32 mouse cellular contexts compared by ENCODE assay signal in the genomic region with DNA sequence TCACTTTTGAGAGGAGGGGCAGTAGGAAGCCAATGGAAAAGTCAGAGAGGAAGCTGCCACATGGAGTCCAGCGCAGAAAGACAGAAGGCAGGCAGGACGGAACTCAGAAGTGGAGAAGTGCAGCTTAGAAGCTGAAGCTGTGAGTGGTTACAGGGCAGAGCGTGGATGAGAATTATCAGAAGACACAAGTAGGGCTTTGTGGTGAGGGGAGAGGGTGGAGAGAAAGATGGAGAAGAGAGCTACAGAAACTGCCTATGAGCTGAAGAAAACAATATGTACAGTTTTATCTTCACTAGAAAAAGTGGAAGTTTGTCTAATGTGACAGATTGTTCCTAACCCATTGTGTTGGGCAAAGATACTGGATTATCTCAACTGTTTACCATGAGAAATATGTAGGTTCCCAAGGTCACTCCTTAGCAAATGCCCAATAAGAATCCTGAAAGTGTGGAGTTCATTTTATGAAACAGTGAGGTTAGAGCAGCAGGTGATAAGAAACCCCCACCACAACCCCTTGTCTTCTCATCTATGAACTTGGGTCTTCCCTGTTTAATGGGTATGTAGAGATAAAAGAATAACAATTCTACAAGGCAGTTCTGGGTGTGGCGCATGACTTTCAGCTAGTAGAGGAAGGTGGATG.
A peak's percentile ranks its signal among the peaks of the same experiment; 100 is the strongest.
DNase-seq lines count a peak whose midpoint lies in the region; ATAC-seq and TF ChIP-seq lines count a peak whose summit lies in the region.
"Had no signal": no experiment of that assay in that cellular context is flagged by ENCODE, and none has a peak within 500 bp of the region (broad histone marks: within the 10 kb centered on the region; RNA-seq: fewer than 3 reads in every experiment).

No protein-coding gene starts in this region.

- peak; percentile 8 for TF ChIP-seq RAD21 in MEL (IDR thresholded peaks at IDR 0.05; ENCODE audit: low read depth, low read length)

- H3K79me2 ChIP-seq in MEL (ENCODE audit: control insufficient read depth, insufficient read depth, low read length, poor library complexity): no peaks in the 10 kb centered on the region; the same call in 1 of the 2 replicates

- H3K27ac ChIP-seq in liver, embryonic 11.5 days (ENCODE audit: low read depth, low read length): peak overlapping the region; percentile 76
- H3K27ac ChIP-seq in MEL (ENCODE audit: control insufficient read depth, low read depth, low read length): peak overlapping the region; percentile 100
- peak overlapping the region; percentile 83 for H3K27ac ChIP-seq in liver, embryonic 12.5 days
- H3K27ac ChIP-seq in liver, postnatal 0 days (ENCODE audit: low read depth): peak overlapping the region; percentile 48; the same call in 1 of the 2 replicates
- no peak overlapping the region for H3K27ac ChIP-seq in forebrain, embryonic 15.5 days (replicated peaks)
- H3K27ac ChIP-seq: forebrain, embryonic 12.5 days; hindbrain, embryonic 13.5 days; left cerebral cortex, adult 2 months; limb, embryonic 12.5 days; neural tube, embryonic 13.5 days had no signal

- DNase-seq in liver, embryonic 11.5 days (ENCODE audit: low spot score): peak; percentile 35
- DNase-seq in liver (no peak), MEL (ENCODE audit: low read depth, low spot score) (peak; percentile 97)
- DNase-seq in liver, postnatal 0 days: no peak
- DNase-seq in adrenal gland, postnatal 10 days: no peak
- no peak for DNase-seq in adrenal gland, adult 18-20 months (ENCODE audit: low spot score in 2 of 2)
- DNase-seq: adrenal gland, postnatal 14 days; cerebellum, adult 11-12 months; cerebellum, postnatal 10 days; gastrocnemius, postnatal 14 days; heart, adult 18-20 months; heart, postnatal 4 days; kidney, adult 9 months; kidney, postnatal 14 days; layer of hippocampus, adult 9-11 months; lung, adult 18-20 months; lung, postnatal 4 days; thymus, postnatal 25 days had no signal

- H3K9me3 ChIP-seq in liver, embryonic 11.5 days (ENCODE audit: control insufficient read depth, low read length): 0 out of 2 replicates have a peak, but pooled peaks cover 3% of the 10 kb centered on the region
- H3K9me3 ChIP-seq in MEL (replicated peaks; ENCODE audit: insufficient read depth, low read length): no peaks in the 10 kb centered on the region
- H3K9me3 ChIP-seq in liver, embryonic 12.5 days (replicated peaks): 0 out of 2 replicates have a peak, but pooled peaks cover 6% of the 10 kb centered on the region
- H3K9me3 ChIP-seq in liver, postnatal 0 days (ENCODE audit: low read length): no peaks in the 10 kb centered on the region
- no peaks in the 10 kb centered on the region for H3K9me3 ChIP-seq in forebrain, embryonic 15.5 days
- H3K9me3 ChIP-seq: hindbrain, embryonic 13.5 days; neural tube, embryonic 13.5 days had no signal

- 37% methylated on average over 4 of the region's 4 CpGs for WGBS in liver, embryonic 11.5 days
- WGBS in liver, embryonic 12.5 days (ENCODE audit: insufficient replicate concordance): 27% methylated on average over 4 of the region's 4 CpGs
- WGBS in liver, postnatal 0 days (ENCODE audit: insufficient replicate concordance): 49% methylated on average over 4 of the region's 4 CpGs
- WGBS in forebrain, embryonic 15.5 days: 92% methylated on average over 4 of the region's 4 CpGs

- H3K4me2 ChIP-seq in liver, embryonic 11.5 days: 0 out of 2 replicates have a peak overlapping the region, but pooled peaks have one; percentile 2
- peak overlapping the region; percentile 30 for H3K4me2 ChIP-seq in liver, embryonic 12.5 days
- H3K4me2 ChIP-seq in liver, postnatal 0 days (ENCODE audit: low read depth, low read length): no peak overlapping the region
- no peak overlapping the region for H3K4me2 ChIP-seq in forebrain, embryonic 15.5 days (replicated peaks)
- H3K4me2 ChIP-seq: forebrain, embryonic 12.5 days; heart, embryonic 11.5 days; hindbrain, embryonic 13.5 days; limb, embryonic 12.5 days; midbrain, embryonic 11.5 days; neural tube, embryonic 13.5 days had no signal

- TF ChIP-seq EP300 in MEL (IDR thresholded peaks at IDR 0.05; ENCODE audit: low read depth in 1 of 2, low read length in 2 of 2): peak; percentile 97 to 99
- peak; percentile 95 for TF ChIP-seq EP300 in liver, postnatal 0 days (IDR thresholded peaks at IDR 0.05; ENCODE audit: low read depth)

- no peak overlapping the region for H3K4me3 ChIP-seq in liver, embryonic 11.5 days (ENCODE audit: low read depth, low read length)
- no peak overlapping the region; a peak in 1 of 4 replicates for H3K4me3 ChIP-seq in MEL (ENCODE audit: control insufficient read depth in 1 of 2, insufficient read depth in 1 of 2, low read depth in 2 of 2, low read length in 2 of 2)
- H3K4me3 ChIP-seq in liver, embryonic 12.5 days: no peak overlapping the region
- no peak overlapping the region for H3K4me3 ChIP-seq in liver, postnatal 0 days (ENCODE audit: low read depth, low read length)
- H3K4me3 ChIP-seq in forebrain, embryonic 15.5 days: no peak overlapping the region
- H3K4me3 ChIP-seq: erythroblast, embryonic 14.5 days; forebrain, embryonic 12.5 days; hindbrain, embryonic 13.5 days; left cerebral cortex, adult 2 months; limb, embryonic 12.5 days; myocyte; neural tube, embryonic 13.5 days had no signal

- no peaks in the 10 kb centered on the region for H3K27me3 ChIP-seq in liver, embryonic 11.5 days (replicated peaks; ENCODE audit: control insufficient read depth, insufficient read depth, low read length)
- H3K27me3 ChIP-seq in MEL (ENCODE audit: control insufficient read depth in 1 of 2, insufficient read depth in 2 of 2, low read length in 2 of 2): no peaks in the 10 kb centered on the region
- no peaks in the 10 kb centered on the region for H3K27me3 ChIP-seq in liver, embryonic 12.5 days (replicated peaks)
- H3K27me3 ChIP-seq in liver, postnatal 0 days (ENCODE audit: insufficient read depth, low read length): no peaks in the 10 kb centered on the region
- H3K27me3 ChIP-seq in forebrain, embryonic 15.5 days: no peaks in the 10 kb centered on the region
- H3K27me3 ChIP-seq: forebrain, embryonic 12.5 days; hindbrain, embryonic 13.5 days; limb, embryonic 12.5 days; neural tube, embryonic 13.5 days had no signal

- no peak overlapping the region for H3K9ac ChIP-seq in liver, embryonic 11.5 days (ENCODE audit: low read depth, low read length)
- peak overlapping the region; percentile 64 for H3K9ac ChIP-seq in MEL (ENCODE audit: control insufficient read depth, low read depth, low read length, poor library complexity, severe bottlenecking)
- no peak overlapping the region for H3K9ac ChIP-seq in liver, embryonic 12.5 days
- H3K9ac ChIP-seq in liver, postnatal 0 days (replicated peaks): no peak overlapping the region
- no peak overlapping the region for H3K9ac ChIP-seq in forebrain, embryonic 15.5 days (replicated peaks)
- H3K9ac ChIP-seq: forebrain, embryonic 12.5 days; hindbrain, embryonic 13.5 days; limb, embryonic 12.5 days; neural tube, embryonic 13.5 days had no signal

- TF ChIP-seq POLR2A in MEL (IDR thresholded peaks at IDR 0.05; ENCODE audit: control insufficient read depth in 1 of 2, insufficient read depth in 1 of 2, low read depth in 1 of 2, low read length in 2 of 2, poor library complexity in 1 of 2): peak in 1 of 2 experiments; percentile 81; a peak in 2 of 4 replicates

- peak; percentile 89 for ATAC-seq in liver, embryonic 11.5 days (replicated peaks; ENCODE audit: low FRiP score)
- ATAC-seq in liver, embryonic 12.5 days: peak; percentile 85
- ATAC-seq in liver, postnatal 0 days: peak; percentile 81
- no peak for ATAC-seq in forebrain, embryonic 15.5 days (replicated peaks)
- ATAC-seq: activated CD4-positive, CD25-positive, alpha-beta regulatory T cell, adult 4 months; intestine, postnatal 0 days; lung, postnatal 0 days had no signal

- H3K4me1 ChIP-seq in liver, embryonic 11.5 days (replicated peaks; ENCODE audit: control insufficient read depth, insufficient read depth, low read length): peaks cover 7% of the 10 kb centered on the region
- peaks cover 45 to 47% of the 10 kb centered on the region in 2 experiments for H3K4me1 ChIP-seq in MEL (ENCODE audit: control insufficient read depth in 1 of 2, insufficient read depth in 2 of 2, low read length in 2 of 2)
- peaks cover 31% of the 10 kb centered on the region for H3K4me1 ChIP-seq in liver, embryonic 12.5 days
- H3K4me1 ChIP-seq in liver, postnatal 0 days (ENCODE audit: insufficient read depth): peaks cover 3% of the 10 kb centered on the region
- no peaks in the 10 kb centered on the region for H3K4me1 ChIP-seq in forebrain, embryonic 15.5 days
- H3K4me1 ChIP-seq: forebrain, embryonic 12.5 days; hindbrain, embryonic 13.5 days; limb, embryonic 12.5 days; neural tube, embryonic 13.5 days had no signal

- TF ChIP-seq CTCF in MEL (IDR thresholded peaks at IDR 0.05 in 2 of 3, conservative IDR thresholded peaks at IDR 0.05 in 1 of 3; ENCODE audit: control insufficient read depth in 1 of 3, insufficient read depth in 1 of 3, low read depth in 2 of 3, low read length in 3 of 3, poor library complexity in 1 of 3, severe bottlenecking in 1 of 3): no peak
- TF ChIP-seq CTCF in liver, postnatal 0 days (IDR thresholded peaks at IDR 0.05; ENCODE audit: low read depth): no peak

- H3K36me3 ChIP-seq in liver, embryonic 11.5 days (ENCODE audit: control insufficient read depth, insufficient read depth, low read length): no peaks in the 10 kb centered on the region
- peaks cover 0 to 56% of the 10 kb centered on the region in 2 experiments; a peak in 2 of 4 replicates for H3K36me3 ChIP-seq in MEL (ENCODE audit: control insufficient read depth in 1 of 2, insufficient read depth in 2 of 2, low read length in 2 of 2)
- no peaks in the 10 kb centered on the region for H3K36me3 ChIP-seq in liver, embryonic 12.5 days
- H3K36me3 ChIP-seq in liver, postnatal 0 days (replicated peaks; ENCODE audit: insufficient read depth, low read length): no peaks in the 10 kb centered on the region
- no peaks in the 10 kb centered on the region for H3K36me3 ChIP-seq in forebrain, embryonic 15.5 days
- H3K36me3 ChIP-seq: forebrain, embryonic 12.5 days; hindbrain, embryonic 13.5 days; limb, embryonic 12.5 days; neural tube, embryonic 13.5 days had no signal

TF ChIP-seq in MEL, 35 proteins besides CTCF, POLR2A, EP300 and RAD21 (continues in another document):
- TF ChIP-seq E2F4 (IDR thresholded peaks at IDR 0.05; ENCODE audit: borderline replicate concordance, low read depth, low read length) (no peak), ETS1 (IDR thresholded peaks at IDR 0.05; ENCODE audit: low read depth, low read length) (peak; percentile 91), USF2 (IDR thresholded peaks at IDR 0.05; ENCODE audit: borderline replicate concordance in 1 of 2, insufficient read depth in 1 of 2, low read depth in 1 of 2, low read length in 2 of 2) (no peak), NELFE (IDR thresholded peaks at IDR 0.05; ENCODE audit: low read depth, low read length) (peak; percentile 72), ELF1 (IDR thresholded peaks at IDR 0.05; ENCODE audit: low read depth, low read length) (0 out of 2 replicates have a peak, but pooled peaks have one; percentile 59), BHLHE40 (IDR thresholded peaks at IDR 0.05; ENCODE audit: borderline replicate concordance, low read depth, low read length) (peak; percentile 53; the same call in 1 of the 2 replicates), CHD2 (IDR thresholded peaks at IDR 0.05; ENCODE audit: low read length) (no peak; the same call in 1 of the 2 replicates), KAT2A (conservative IDR thresholded peaks at IDR 0.05; ENCODE audit: low read depth, low read length) (peak; percentile 60)

Comparison
In these comparisons a context has a peak if more than half of its experiments do, and no peak if none do; other contexts are left out.
1. DNase-seq: peak in liver, embryonic 11.5 days (single experiment) and MEL (single experiment); none in liver (single experiment), liver, postnatal 0 days (single experiment), adrenal gland, postnatal 10 days (single experiment) and adrenal gland, adult 18-20 months (0 of 2).
2. H3K4me2 ChIP-seq: peak in liver, embryonic 11.5 days (single experiment) and liver, embryonic 12.5 days (single experiment); none in liver, postnatal 0 days (single experiment) and forebrain, embryonic 15.5 days (single experiment).